Mouse (Mus musculus) cerebellum, adult 2 months (tissue): Measurements from ENCODE around the gene Tenm3. TPM values are rescaled to one million over a fixed set of nuclear protein-coding genes. Genes with fewer than 3 reads are reported as not detected.

Experiments
- DNase-seq, 2 experiments: peaks; one replicate each; pipeline ENCODE4 v3.0.0; 2021
- H3K27ac ChIP-seq: fragments of 200-500 bp; 2 replicates; pipeline ENCODE4 v1.5.1; 2012; ENCODE audit warnings: low read length, control low read depth, inconsistent platforms; ENCODE audit not compliant: insufficient read depth
- H3K27me3 ChIP-seq: fragments of 200-500 bp; 2 replicates; pipeline ENCODE4 v1.6.1; 2012; ENCODE audit warnings: inconsistent platforms, mild to moderate bottlenecking, low read length, moderate library complexity; ENCODE audit not compliant: control insufficient read depth, insufficient read depth
- H3K4me1 ChIP-seq: fragments of 200-500 bp; 2 replicates; pipeline ENCODE4 v1.6.1; 2011; ENCODE audit warnings: low read length; ENCODE audit not compliant: control insufficient read depth, insufficient read depth
- H3K4me3 ChIP-seq: fragments of 200-500 bp; replicated peaks from 2 replicates; pipeline ENCODE3; 2011; ENCODE audit warnings: mild to moderate bottlenecking, low read depth, low read length, control low read depth; ENCODE audit not compliant: insufficient read depth
- CTCF ChIP-seq: fragments of 200-500 bp; IDR thresholded peaks from 2 replicates; pipeline ENCODE4 v1.5.1; 2011; ENCODE audit warnings: low read depth, mild to moderate bottlenecking, control low read depth, low read length, moderate library complexity, borderline replicate concordance; ENCODE audit not compliant: insufficient read depth
- POLR2A ChIP-seq: fragments of 200-500 bp; IDR thresholded peaks from 2 replicates; pipeline ENCODE4 v1.6.1; 2011; ENCODE audit warnings: low read length, control low read depth, borderline replicate concordance; ENCODE audit not compliant: insufficient read depth
- WGBS: fragments of 180-500 bp; shearing (Covaris S2); methylation state at CpG from one replicate; pipeline ENCODE4 v1.1.7; 2018; 5-methylcytosine and 5-hydroxymethylcytosine counted together
- polyA plus RNA-seq: library from polyadenylated mRNA; depleted of rRNA; stranded (reverse); fragments of >200 nt; gene quantifications from 2 replicates; pipeline ENCODE4 v1.2.3, GENCODE M21; 2012

Tenm3 gene
- polyA plus RNA-seq, 1 experiment, result 6.2 TPM

- H3K27ac ChIP-seq, result no peak overlapping the region
- no peak overlapping the region for H3K4me3 ChIP-seq
- no peaks in the 10 kb centered on the region for H3K4me1 ChIP-seq
- H3K27me3 ChIP-seq, result no peaks in the 10 kb centered on the region; the same call in 1 of the 2 replicates
- 73% methylated on average over 3 of the region's 3 CpGs for WGBS
- no peak for DNase-seq
- TF ChIP-seq CTCF, result no peak
- TF ChIP-seq POLR2A, result no peak
Observed at GRCm38 (mm10) chr8:48311706-48312105, 532.0 kb downstream of the Tenm3 start.

GRCm38 (mm10) chr8:48310240-48310849, 533.4 kb downstream of the Tenm3 start:
- H3K4me3 ChIP-seq, result no peak overlapping the region
- no peak for TF ChIP-seq POLR2A
- no peak for TF ChIP-seq CTCF
- H3K27me3 ChIP-seq, result no peaks in the 10 kb centered on the region; the same call in 1 of the 2 replicates
- WGBS, result 44% methylated on average over 10 of the region's 10 CpGs
- no peak overlapping the region for H3K27ac ChIP-seq
- H3K4me1 ChIP-seq, result no peaks in the 10 kb centered on the region
- no peak for DNase-seq

- H3K27me3 ChIP-seq, result no peaks in the 10 kb centered on the region; the same call in 1 of the 2 replicates
- TF ChIP-seq POLR2A (no peak), CTCF (no peak)
- H3K4me1 ChIP-seq, result no peaks in the 10 kb centered on the region
- 77% methylated on average over 16 of the region's 16 CpGs for WGBS
- no peak for DNase-seq
- H3K27ac ChIP-seq, result no peak overlapping the region
- no peak overlapping the region for H3K4me3 ChIP-seq
Observed at GRCm38 (mm10) chr8:48309191-48309987, 534.4 kb downstream of the Tenm3 start.

- no peak overlapping the region for H3K4me3 ChIP-seq
- H3K4me1 ChIP-seq, result no peaks in the 10 kb centered on the region
- no peak overlapping the region for H3K27ac ChIP-seq
- WGBS, result 93% methylated on average over 7 of the region's 7 CpGs
- no peak for TF ChIP-seq POLR2A
- no peak for TF ChIP-seq CTCF
- no peaks in the 10 kb centered on the region; the same call in 1 of the 2 replicates for H3K27me3 ChIP-seq
- DNase-seq, result no peak
Observed at GRCm38 (mm10) chr8:48304224-48304623, 539.5 kb downstream of the Tenm3 start.

GRCm38 (mm10) chr8:48300613-48301037, 543.1 kb downstream of the Tenm3 start:
- WGBS, result under 1% methylated on average over 12 of the region's 12 CpGs
- H3K27ac ChIP-seq, result no peak overlapping the region
- peak; percentile 46 to 57 for DNase-seq
- H3K4me3 ChIP-seq, result peak overlapping the region; percentile 17
- no peaks in the 10 kb centered on the region for H3K4me1 ChIP-seq
- TF ChIP-seq CTCF (no peak), POLR2A (no peak)
- no peaks in the 10 kb centered on the region; the same call in 1 of the 2 replicates for H3K27me3 ChIP-seq

- WGBS, result 13% methylated on average over 8 of the region's 8 CpGs
- Histone ChIP-seq H3K27ac (no peak overlapping the region), H3K4me3 (no peak overlapping the region), H3K4me1 (no peaks in the 10 kb centered on the region), H3K27me3 (no peaks in the 10 kb centered on the region; the same call in 1 of the 2 replicates)
- TF ChIP-seq POLR2A, result no peak
- no peak for TF ChIP-seq CTCF
- no peak for DNase-seq
Observed at GRCm38 (mm10) chr8:48300061-48300460, 543.7 kb downstream of the Tenm3 start.

- H3K27ac ChIP-seq, result no peak overlapping the region
- DNase-seq, result no peak
- TF ChIP-seq CTCF (no peak), POLR2A (no peak)
- no peak overlapping the region for H3K4me3 ChIP-seq
- no peaks in the 10 kb centered on the region for H3K4me1 ChIP-seq
- 33% methylated on average over 12 of the region's 12 CpGs for whole genome bisulfite sequencing
- no peaks in the 10 kb centered on the region; the same call in 1 of the 2 replicates for H3K27me3 ChIP-seq
Observed at GRCm38 (mm10) chr8:48299341-48299740, 544.4 kb downstream of the Tenm3 start.
